Mouse (Mus musculus) limb, embryonic 13.5 days (tissue): ENCODE measurements at regions not wholly inside any gene's neighbourhood (a gene's known extent, or its start where the extent isn't known, plus 50 kb on each side); places are given as distances from the start of the nearest gene placed in this dataset.
"Not testable (repeated sequence)": the region's sequence is repeated elsewhere in the genome, so short reads cannot be mapped to it uniquely, and the experiment has no call there.

Experiments
- ATAC-seq: fragments of 200-750 bp; cut with Nextera tagmentation; 2 replicates; pipeline ENCODE4 v1.8.0; 2017; ENCODE audit warnings: low read depth, moderate number of reproducible peaks, moderate TSS enrichment; ENCODE audit not compliant: low FRiP score
- H3K27ac ChIP-seq: fragments of 300-500 bp; sonication (generic); 2 replicates; pipeline ENCODE4 v1.5.1; 2015; ENCODE audit warnings: inconsistent platforms, mild to moderate bottlenecking, moderate library complexity
- H3K27me3 ChIP-seq: fragments of 300-500 bp; sonication (generic); 2 replicates; pipeline ENCODE4 v1.6.1; 2015; ENCODE audit warnings: mild to moderate bottlenecking, inconsistent platforms
- H3K36me3 ChIP-seq: fragments of 300-500 bp; sonication (generic); 2 replicates; pipeline ENCODE4 v1.6.1; 2015; ENCODE audit warnings: inconsistent platforms, mild to moderate bottlenecking, moderate library complexity
- H3K4me1 ChIP-seq: fragments of 300-500 bp; sonication (generic); 2 replicates; pipeline ENCODE4 v1.6.1; 2015; ENCODE audit warnings: inconsistent platforms
- H3K4me2 ChIP-seq: fragments of 300-500 bp; sonication (generic); replicated peaks from 2 replicates; pipeline ENCODE4 v1.6.1; 2015; ENCODE audit warnings: inconsistent platforms, mild to moderate bottlenecking, moderate library complexity
- H3K4me3 ChIP-seq: fragments of 300-500 bp; sonication (generic); 2 replicates; pipeline ENCODE4 v1.5.1; 2015; ENCODE audit warnings: moderate library complexity, mild to moderate bottlenecking, inconsistent platforms
- H3K9ac ChIP-seq: fragments of 300-500 bp; sonication (generic); 2 replicates; pipeline ENCODE4 v1.6.1; 2015; ENCODE audit warnings: mild to moderate bottlenecking, inconsistent platforms
- H3K9me3 ChIP-seq: fragments of 300-500 bp; sonication (generic); 2 replicates; pipeline ENCODE4 v1.6.1; 2016; ENCODE audit warnings: inconsistent platforms
- WGBS: fragments of 180-500 bp; shearing (Covaris S2); methylation state at CpG from one replicate; pipeline ENCODE4 v1.1.7; 2015; 5-methylcytosine and 5-hydroxymethylcytosine counted together

GRCm38 (mm10) chr13:78883062-78883461 is 683.5 kb upstream of the Nr2f1 start:
- ATAC-seq: no peak
- no peaks in the 10 kb centered on the region for H3K4me1 ChIP-seq
- no peak overlapping the region for H3K27ac ChIP-seq
- H3K9me3 ChIP-seq: no peaks in the 10 kb centered on the region
- WGBS: 92% methylated on average over 1 of the region's 1 CpGs
- no peak overlapping the region for H3K4me3 ChIP-seq
- no peaks in the 10 kb centered on the region for H3K36me3 ChIP-seq
- H3K27me3 ChIP-seq: no peaks in the 10 kb centered on the region
- no peak overlapping the region for H3K9ac ChIP-seq
- H3K4me2 ChIP-seq: no peak overlapping the region

DNA sequence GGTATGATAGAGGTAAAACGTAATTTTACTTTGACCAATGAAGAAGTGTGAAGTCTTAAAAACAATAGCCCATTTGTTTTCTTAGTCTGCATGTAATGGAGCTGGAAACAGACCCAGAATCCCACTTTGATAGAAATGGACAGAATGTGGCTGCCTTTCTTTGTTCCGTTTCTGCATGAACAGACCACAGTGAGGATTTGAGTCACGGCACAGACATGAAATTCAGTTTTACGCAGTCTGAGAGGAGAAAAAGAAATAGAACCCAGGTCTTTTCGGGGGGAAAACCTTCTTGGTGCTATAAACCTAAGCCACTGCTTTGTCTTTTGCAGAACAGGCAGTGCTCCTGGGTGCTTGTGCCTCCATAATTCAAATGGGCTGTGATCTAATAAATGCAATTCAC is 673.0 kb upstream of the Nr2f1 start:
- WGBS: 32% methylated on average over 5 of the region's 5 CpGs
- no peak overlapping the region for H3K9ac ChIP-seq
- H3K9me3 ChIP-seq: no peaks in the 10 kb centered on the region
- H3K27me3 ChIP-seq: no peaks in the 10 kb centered on the region
- no peak overlapping the region for H3K27ac ChIP-seq
- no peaks in the 10 kb centered on the region for H3K4me1 ChIP-seq
- no peak overlapping the region for H3K4me2 ChIP-seq
- no peaks in the 10 kb centered on the region for H3K36me3 ChIP-seq
- ATAC-seq: no peak
- H3K4me3 ChIP-seq: no peak overlapping the region

- WGBS: 12% methylated on average over 6 of the region's 6 CpGs
- Histone ChIP-seq H3K4me3 (no peak overlapping the region), H3K36me3 (no peaks in the 10 kb centered on the region), H3K4me1 (no peaks in the 10 kb centered on the region), H3K9me3 (no peaks in the 10 kb centered on the region), H3K27ac (no peak overlapping the region), H3K9ac (no peak overlapping the region), H3K4me2 (no peak overlapping the region), H3K27me3 (no peaks in the 10 kb centered on the region)
- ATAC-seq: no peak
These were observed 672.4 kb upstream of the Nr2f1 start for GRCm38 (mm10) chr13:78871976-78872375.

- Histone ChIP-seq H3K4me3 (no peak overlapping the region), H3K4me2 (no peak overlapping the region), H3K4me1 (no peaks in the 10 kb centered on the region), H3K27me3 (no peaks in the 10 kb centered on the region), H3K9me3 (no peaks in the 10 kb centered on the region), H3K36me3 (no peaks in the 10 kb centered on the region), H3K27ac (no peak overlapping the region), H3K9ac (no peak overlapping the region)
- 24% methylated on average over 2 of the region's 2 CpGs for WGBS
- no peak for ATAC-seq
These were observed 671.7 kb upstream of the Nr2f1 start for GRCm38 (mm10) chr13:78871254-78871653.

DNA sequence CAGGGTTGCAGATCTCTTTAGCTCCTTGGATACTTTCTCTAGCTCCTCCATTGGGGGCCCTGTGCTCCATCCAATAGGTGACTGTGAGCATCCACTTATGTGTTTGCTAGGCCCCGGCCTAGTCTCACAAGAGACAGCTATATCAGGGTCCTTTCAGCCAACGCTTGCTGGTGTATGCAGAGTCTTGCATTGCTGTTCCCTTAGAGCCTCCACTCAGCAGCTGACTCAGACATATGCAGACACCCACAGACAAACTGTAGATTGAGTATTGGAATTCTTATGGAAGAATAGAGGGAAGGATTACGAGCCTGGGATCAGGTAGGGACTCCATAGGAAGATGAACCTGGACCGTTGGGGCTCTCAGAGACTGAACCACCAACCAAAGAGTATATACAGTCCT is 624.8 kb upstream of the Nr2f1 start:
- not testable (repeated sequence) for ATAC-seq, H3K27me3 ChIP-seq, H3K27ac ChIP-seq, H3K9me3 ChIP-seq, H3K9ac ChIP-seq, H3K4me1 ChIP-seq, H3K4me2 ChIP-seq, H3K36me3 ChIP-seq, H3K4me3 ChIP-seq
- 90% methylated on average over 4 of the region's 4 CpGs for WGBS

GRCm38 (mm10) chr13:78809656-78810055 is 610.1 kb upstream of the Nr2f1 start:
- no peak for ATAC-seq
- no peak overlapping the region for H3K27ac ChIP-seq
- no peaks in the 10 kb centered on the region for H3K9me3 ChIP-seq
- WGBS: 62% methylated on average over 2 of the region's 2 CpGs
- no peak overlapping the region for H3K9ac ChIP-seq
- no peaks in the 10 kb centered on the region for H3K36me3 ChIP-seq
- H3K4me2 ChIP-seq: no peak overlapping the region
- no peaks in the 10 kb centered on the region for H3K4me1 ChIP-seq
- no peak overlapping the region for H3K4me3 ChIP-seq
- no peaks in the 10 kb centered on the region for H3K27me3 ChIP-seq

DNA sequence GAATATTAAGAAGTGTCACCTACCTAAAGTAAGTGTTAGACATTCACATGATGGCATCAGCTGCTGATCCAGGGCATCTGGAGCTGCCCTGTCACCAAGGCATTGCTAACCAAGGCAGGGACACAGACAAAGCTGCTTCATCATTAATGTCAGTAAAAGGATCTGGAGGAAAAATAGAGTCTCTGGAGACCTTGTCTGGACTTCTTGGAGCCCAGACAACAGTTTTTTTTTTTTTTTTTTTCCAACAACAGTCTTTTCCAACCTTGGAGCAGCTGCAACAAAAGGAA is 603.2 kb upstream of the Nr2f1 start:
- H3K4me2 ChIP-seq: no peak overlapping the region
- H3K27me3 ChIP-seq: no peaks in the 10 kb centered on the region
- H3K27ac ChIP-seq: no peak overlapping the region
- H3K9me3 ChIP-seq: no peaks in the 10 kb centered on the region
- H3K36me3 ChIP-seq: no peaks in the 10 kb centered on the region
- no peak overlapping the region for H3K9ac ChIP-seq
- H3K4me3 ChIP-seq: no peak overlapping the region
- ATAC-seq: no peak
- H3K4me1 ChIP-seq: no peaks in the 10 kb centered on the region

- no peak overlapping the region for H3K9ac ChIP-seq
- no peak for ATAC-seq
- H3K9me3 ChIP-seq: no peaks in the 10 kb centered on the region
- H3K27me3 ChIP-seq: no peaks in the 10 kb centered on the region
- H3K4me3 ChIP-seq: no peak overlapping the region
- H3K4me2 ChIP-seq: no peak overlapping the region
- no peak overlapping the region for H3K27ac ChIP-seq
- H3K4me1 ChIP-seq: no peaks in the 10 kb centered on the region
- H3K36me3 ChIP-seq: no peaks in the 10 kb centered on the region
- 50% methylated on average over 7 of the region's 7 CpGs for WGBS
These were observed 602.7 kb upstream of the Nr2f1 start for GRCm38 (mm10) chr13:78802011-78802837.

GRCm38 (mm10) chr13:78799641-78800040 is 600.1 kb upstream of the Nr2f1 start:
- no peak overlapping the region for H3K4me3 ChIP-seq
- no peaks in the 10 kb centered on the region for H3K9me3 ChIP-seq
- H3K9ac ChIP-seq: no peak overlapping the region
- no peak overlapping the region for H3K27ac ChIP-seq
- H3K4me1 ChIP-seq: no peaks in the 10 kb centered on the region
- 71% methylated on average over 3 of the region's 3 CpGs for WGBS
- no peaks in the 10 kb centered on the region for H3K27me3 ChIP-seq
- no peak for ATAC-seq
- H3K36me3 ChIP-seq: no peaks in the 10 kb centered on the region
- no peak overlapping the region for H3K4me2 ChIP-seq

DNA sequence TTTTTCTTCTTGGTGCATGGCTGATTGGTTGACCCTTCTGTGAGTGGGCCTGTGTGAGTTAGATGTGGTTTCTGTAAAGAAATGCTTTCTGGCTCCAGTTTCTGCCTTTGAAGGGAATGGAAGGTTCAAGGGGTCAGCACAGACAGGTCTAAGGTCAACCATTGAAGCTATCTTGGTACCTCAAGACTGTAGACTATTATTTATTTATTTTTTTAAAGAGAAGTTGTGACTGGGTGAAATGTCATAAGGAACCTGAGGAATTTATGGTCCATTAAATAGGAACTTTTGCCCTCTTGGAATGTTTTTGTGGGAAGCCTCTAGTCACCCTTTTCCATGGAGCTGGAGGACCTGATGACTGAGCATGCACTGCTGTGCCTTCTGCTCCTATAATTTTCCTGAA is 595.7 kb upstream of the Nr2f1 start:
- no peak overlapping the region for H3K27ac ChIP-seq
- H3K27me3 ChIP-seq: no peaks in the 10 kb centered on the region
- no peak for ATAC-seq

DNA sequence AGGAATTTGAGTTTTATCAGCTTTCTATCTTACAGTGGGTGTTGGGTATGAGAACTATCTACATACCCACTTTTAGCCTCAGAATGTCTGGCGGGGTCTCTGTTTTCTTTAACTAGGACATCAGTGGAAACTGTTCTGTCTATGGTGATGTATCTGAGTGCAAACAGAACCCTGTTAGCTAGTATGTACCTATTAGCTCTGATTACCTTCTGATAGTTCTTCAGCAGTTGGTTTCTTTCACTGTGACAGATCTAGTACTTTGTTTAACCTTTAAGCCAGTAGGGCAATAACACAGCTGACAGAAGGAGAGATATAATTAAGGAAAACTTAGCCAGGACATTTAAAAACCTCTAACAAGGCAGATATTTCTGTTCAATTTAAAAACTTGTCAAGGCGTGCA is 584.7 kb upstream of the Nr2f1 start:
- no peaks in the 10 kb centered on the region for H3K27me3 ChIP-seq

More for the DNA sequence above, 595.7 kb upstream of the Nr2f1 start:
- H3K36me3 ChIP-seq: no peaks in the 10 kb centered on the region
- H3K4me3 ChIP-seq: no peak overlapping the region
- no peaks in the 10 kb centered on the region for H3K4me1 ChIP-seq
- H3K9ac ChIP-seq: no peak overlapping the region
- H3K4me2 ChIP-seq: no peak overlapping the region
- no peaks in the 10 kb centered on the region for H3K9me3 ChIP-seq

GRCm38 (mm10) chr13:78783591-78784240 is 584.2 kb upstream of the Nr2f1 start:
- no peak overlapping the region for H3K4me3 ChIP-seq
- H3K27ac ChIP-seq: no peak overlapping the region
- H3K27me3 ChIP-seq: no peaks in the 10 kb centered on the region
- no peaks in the 10 kb centered on the region for H3K4me1 ChIP-seq
- 46% methylated on average over 1 of the region's 1 CpGs for WGBS
- H3K4me2 ChIP-seq: no peak overlapping the region
- no peaks in the 10 kb centered on the region for H3K9me3 ChIP-seq
- ATAC-seq: no peak
- no peaks in the 10 kb centered on the region for H3K36me3 ChIP-seq
- no peak overlapping the region for H3K9ac ChIP-seq

More for the DNA sequence above, 584.7 kb upstream of the Nr2f1 start:
- Histone ChIP-seq H3K4me3 (no peak overlapping the region), H3K9me3 (no peaks in the 10 kb centered on the region), H3K9ac (no peak overlapping the region), H3K4me2 (no peak overlapping the region), H3K27ac (no peak overlapping the region), H3K36me3 (no peaks in the 10 kb centered on the region), H3K4me1 (no peaks in the 10 kb centered on the region)
- 44% methylated on average over 2 of the region's 2 CpGs for WGBS
- ATAC-seq: no peak
